Mouse (Mus musculus): ENCODE measurements around the gene Smok2b.
"Not testable (repeated sequence)": the region's sequence is repeated elsewhere in the genome, so short reads cannot be mapped to it uniquely, and the experiment has no call there.

GRCm38 (mm10) chr17:13254786-13255185 is 24.7 kb downstream of the Smok2b start:
- not testable (repeated sequence) for TF ChIP-seq CTCF (IDR thresholded peaks at IDR 0.05; ENCODE audit: control insufficient read depth, insufficient read depth, insufficient read length); MYOD1 (IDR thresholded peaks at IDR 0.05; ENCODE audit: control insufficient read depth, insufficient read length, low read depth)

Data from C2C12 (cell line).